Mouse (Mus musculus): ENCODE results near the gene H2-Aa. TPM values are rescaled to one million over a fixed set of nuclear protein-coding genes. Genes with fewer than 3 reads are reported as not detected.

The H2-Aa gene
- polyA plus RNA-seq, 1 experiment from 2014 or later = 7.9 TPM

Other genes starting within 250 kb of the H2-Aa start
- 0.57 and 0.61 TPM in 2 replicates for gene Col11a2, start 248.4 kb downstream of the H2-Aa start, polyA plus RNA-seq (2015; fragmentation: Nextera tagmentation; extraction: Ambion mirVana)
- 0.61 and 0.64 TPM in 2 replicates for gene H2-Oa, start 195.5 kb downstream of the H2-Aa start, polyA plus RNA-seq (2015; fragmentation: Nextera tagmentation; extraction: Ambion mirVana)
- 10.8 and 11.6 TPM in 2 replicates for gene H2-DMa, start 168.3 kb downstream of the H2-Aa start, polyA plus RNA-seq (2015; fragmentation: Nextera tagmentation; extraction: Ambion mirVana)
- gene Brd2, start 165.2 kb downstream of the H2-Aa start, polyA plus RNA-seq (2015; fragmentation: Nextera tagmentation; extraction: Ambion mirVana) = 71.9 and 74.7 TPM in 2 replicates
- gene H2-DMb2, start 144.5 kb downstream of the H2-Aa start, polyA plus RNA-seq (2015; fragmentation: Nextera tagmentation; extraction: Ambion mirVana) = 0.70 and 0.82 TPM in 2 replicates
- gene H2-DMb1, start 134.8 kb downstream of the H2-Aa start, polyA plus RNA-seq (2015; fragmentation: Nextera tagmentation; extraction: Ambion mirVana) = 2.0 and 2.9 TPM in 2 replicates
- 8.7 and 9.1 TPM in 2 replicates for gene Tap1, start 100.3 kb downstream of the H2-Aa start, polyA plus RNA-seq (2015; fragmentation: Nextera tagmentation; extraction: Ambion mirVana)
- 7.3 and 7.7 TPM in 2 replicates for gene Psmb9, start 100.1 kb downstream of the H2-Aa start, polyA plus RNA-seq (2015; fragmentation: Nextera tagmentation; extraction: Ambion mirVana)
- 14.7 and 15.4 TPM in 2 replicates for gene Psmb8, start 90.1 kb downstream of the H2-Aa start, polyA plus RNA-seq (2015; fragmentation: Nextera tagmentation; extraction: Ambion mirVana)
- 7.1 and 8.4 TPM in 2 replicates for gene Tap2, start 84.3 kb downstream of the H2-Aa start, polyA plus RNA-seq (2015; fragmentation: Nextera tagmentation; extraction: Ambion mirVana)
- gene H2-Ob, start 48.9 kb downstream of the H2-Aa start, polyA plus RNA-seq (2015; fragmentation: Nextera tagmentation; extraction: Ambion mirVana) = 0.37 and 0.39 TPM in 2 replicates
- 18.1 and 19.5 TPM in 2 replicates for gene H2-Ab1, start 30.1 kb downstream of the H2-Aa start, polyA plus RNA-seq (2015; fragmentation: Nextera tagmentation; extraction: Ambion mirVana)
- 4.0 and 5.9 TPM in 2 replicates for gene H2-Eb1, start 18.0 kb upstream of the H2-Aa start, polyA plus RNA-seq (2015; fragmentation: Nextera tagmentation; extraction: Ambion mirVana)
- not detected in 2 replicates for gene H2-Eb2, start 37.8 kb upstream of the H2-Aa start, polyA plus RNA-seq (2015; fragmentation: Nextera tagmentation; extraction: Ambion mirVana)
- 1.3 and 1.4 TPM in 2 replicates for gene Btnl2, start 67.0 kb upstream of the H2-Aa start, polyA plus RNA-seq (2015; fragmentation: Nextera tagmentation; extraction: Ambion mirVana)
- 3.5 TPM in 2 replicates for gene Btnl1, start 89.3 kb upstream of the H2-Aa start, polyA plus RNA-seq (2015; fragmentation: Nextera tagmentation; extraction: Ambion mirVana)
- gene BC051142, start 111.0 kb upstream of the H2-Aa start, polyA plus RNA-seq (2015; fragmentation: Nextera tagmentation; extraction: Ambion mirVana) = 1.8 TPM in 2 replicates
- 3.8 and 3.9 TPM in 2 replicates for gene Btnl4, start 189.5 kb upstream of the H2-Aa start, polyA plus RNA-seq (2015; fragmentation: Nextera tagmentation; extraction: Ambion mirVana)
- gene Btnl6, start 229.5 kb upstream of the H2-Aa start, polyA plus RNA-seq (2015; fragmentation: Nextera tagmentation; extraction: Ambion mirVana) = 2.6 and 3.6 TPM in 2 replicates